25 mouse cellular contexts compared by ENCODE assay signal in genomic region chr9:100689765-100690316, GRCm38 (mm10).
DNase-seq lines count a peak whose midpoint lies in the region; ATAC-seq and TF ChIP-seq lines count a peak whose summit lies in the region.
"Had no signal": no experiment of that assay in that cellular context is flagged by ENCODE, and none has a peak within 500 bp of the region (broad histone marks: within the 10 kb centered on the region; RNA-seq: fewer than 3 reads in every experiment).

No protein-coding gene starts in this region.

- H3K27ac ChIP-seq in forebrain, embryonic 14.5 days (ENCODE audit: low read depth, low read length), result no peak overlapping the region
- H3K27ac ChIP-seq: forebrain, embryonic 10.5 days; forebrain, embryonic 13.5 days; gastrocnemius, adult 2 months; hindbrain, embryonic 10.5 days; hindbrain, embryonic 13.5 days; hindbrain, postnatal 0 days; intestine, embryonic 15.5 days had no signal

- peaks cover 97% of the 10 kb centered on the region for H3K79me2 ChIP-seq in myocyte (ENCODE audit: control insufficient read depth, insufficient read depth)

- ATAC-seq in activated CD4-positive, CD25-positive, alpha-beta regulatory T cell, adult 4 months, result peak; percentile 60
- no peak for ATAC-seq in forebrain, embryonic 14.5 days
- ATAC-seq: forebrain, embryonic 13.5 days; forebrain, postnatal 0 days; hindbrain, postnatal 0 days; intestine, embryonic 15.5 days had no signal

- peak overlapping the region; percentile 14 for H3K4me2 ChIP-seq in myocyte (ENCODE audit: low read depth)
- no peak overlapping the region for H3K4me2 ChIP-seq in forebrain, embryonic 14.5 days (ENCODE audit: low read length)
- H3K4me2 ChIP-seq: forebrain, embryonic 13.5 days; heart, embryonic 11.5 days; hindbrain, embryonic 13.5 days; intestine, embryonic 15.5 days had no signal

- no peak overlapping the region for H3ac ChIP-seq in myocyte (ENCODE audit: control insufficient read depth, insufficient read length)

- TF ChIP-seq POLR2A in myocyte (IDR thresholded peaks at IDR 0.05; ENCODE audit: insufficient read length, low read depth), result no peak

- DNase-seq in 416B (ENCODE audit: low read depth), result peak; percentile 52
- peak; percentile 24 for DNase-seq in CD4-positive helper T cell, adult 2 months (ENCODE audit: low read depth, low spot score)
- no peak for DNase-seq in lung, postnatal 25 days (ENCODE audit: low spot score)
- DNase-seq in forebrain, embryonic 14.5 days (ENCODE audit: low spot score), result no peak
- DNase-seq in retina, postnatal 1 day, result no peak
- DNase-seq: adrenal gland, adult 8-10 months; adrenal gland, postnatal 25 days; cerebellum, adult 11-12 months; cerebellum, adult 8-10 months; cerebellum, postnatal 10 days; cerebellum, postnatal 36 days; forebrain, postnatal 0 days; gastrocnemius, adult 2 months; gastrocnemius, postnatal 14 days; heart, adult 11 months; kidney, adult 11 months had no signal

- no peaks in the 10 kb centered on the region for H3K27me3 ChIP-seq in myocyte (ENCODE audit: control insufficient read depth, insufficient read depth, insufficient read length)
- H3K27me3 ChIP-seq in forebrain, embryonic 14.5 days (replicated peaks; ENCODE audit: control insufficient read depth, insufficient read depth, low read length), result no peaks in the 10 kb centered on the region
- H3K27me3 ChIP-seq: forebrain, embryonic 13.5 days; hindbrain, embryonic 13.5 days; intestine, embryonic 15.5 days had no signal

- H3K9me3 ChIP-seq in forebrain, embryonic 14.5 days (replicated peaks; ENCODE audit: control insufficient read depth, low read length), result no peaks in the 10 kb centered on the region
- H3K9me3 ChIP-seq: forebrain, embryonic 10.5 days; forebrain, embryonic 13.5 days; hindbrain, embryonic 10.5 days; hindbrain, embryonic 13.5 days; intestine, embryonic 15.5 days had no signal

- WGBS in forebrain, embryonic 14.5 days, result 94% methylated on average over 3 of the region's 3 CpGs

- no peak overlapping the region for H3K9ac ChIP-seq in forebrain, embryonic 14.5 days (ENCODE audit: low read length)
- H3K9ac ChIP-seq: forebrain, embryonic 13.5 days; forebrain, postnatal 0 days; hindbrain, embryonic 13.5 days; intestine, embryonic 15.5 days had no signal

- no peaks in the 10 kb centered on the region for H3K36me3 ChIP-seq in myocyte (ENCODE audit: control insufficient read depth, insufficient read depth)
- H3K36me3 ChIP-seq in forebrain, embryonic 14.5 days (ENCODE audit: control insufficient read depth, insufficient read depth, low read length), result no peaks in the 10 kb centered on the region
- H3K36me3 ChIP-seq: forebrain, embryonic 10.5 days; hindbrain, embryonic 10.5 days; hindbrain, embryonic 13.5 days; intestine, embryonic 15.5 days had no signal

- peaks cover 8% of the 10 kb centered on the region for H3K4me1 ChIP-seq in forebrain, embryonic 14.5 days (ENCODE audit: control insufficient read depth, insufficient read depth, low read length)
- H3K4me1 ChIP-seq: intestine, embryonic 15.5 days had no signal

- H3K4me3 ChIP-seq in myocyte, result no peak overlapping the region
- no peak overlapping the region for H3K4me3 ChIP-seq in forebrain, embryonic 14.5 days (ENCODE audit: low read depth, low read length)
- H3K4me3 ChIP-seq: forebrain, embryonic 10.5 days; forebrain, embryonic 13.5 days; gastrocnemius, adult 2 months; hindbrain, embryonic 10.5 days; hindbrain, embryonic 13.5 days; intestine, embryonic 15.5 days had no signal

TF ChIP-seq in myocyte, 11 proteins besides CTCF, POLR2A, EP300 and RAD21:
- no peak for TF ChIP-seq MYOD1 (IDR thresholded peaks at IDR 0.05; ENCODE audit: control insufficient read depth in 1 of 3, insufficient read length in 2 of 3, low read depth in 2 of 3)
- TF ChIP-seq REST (IDR thresholded peaks at IDR 0.05; ENCODE audit: insufficient read depth, insufficient read length), result no peak
- TF ChIP-seq TCF12 (IDR thresholded peaks at IDR 0.05; ENCODE audit: insufficient read depth, poor library complexity, severe bottlenecking), result no peak
- TF ChIP-seq MYOG (IDR thresholded peaks at IDR 0.05; ENCODE audit: control insufficient read depth in 1 of 3, insufficient read depth in 1 of 3, insufficient read length in 2 of 3, low read depth in 2 of 3), result no peak
- TF ChIP-seq SRF (IDR thresholded peaks at IDR 0.05; ENCODE audit: control insufficient read depth, insufficient read length, low read depth), result no peak
- no peak for TF ChIP-seq TCF3 (IDR thresholded peaks at IDR 0.05; ENCODE audit: insufficient read length, low read depth)

Comparison
In these comparisons a context has a peak if more than half of its experiments do, and no peak if none do; other contexts are left out.
1. DNase-seq: peak in 416B (single experiment) and CD4-positive helper T cell, adult 2 months (single experiment); none in lung, postnatal 25 days (single experiment), forebrain, embryonic 14.5 days (single experiment) and retina, postnatal 1 day (single experiment).